Mouse (Mus musculus) heart, embryonic 14.5 days (tissue): Measurements from ENCODE around the gene Rps11. TPM values are rescaled to one million over a fixed set of nuclear protein-coding genes. Genes with fewer than 3 reads are reported as not detected.

Experiments
- ATAC-seq: fragments of 200-750 bp; cut with Nextera tagmentation; 2 replicates; pipeline ENCODE4 v1.8.0; 2017; ENCODE audit warnings: low read depth, moderate TSS enrichment; ENCODE audit not compliant: insufficient number of reproducible peaks, insufficient read depth, low FRiP score
- H3K27ac ChIP-seq, 2 experiments: fragments of 200-500 bp in 1 of 2; fragments of 300-500 bp in 1 of 2; sonication (generic) in 1 of 2; replicated peaks in 1 of 2; 2 replicates each; pipeline ENCODE4 v1.5.1; 2012 to 2014; ENCODE audit warnings: low read depth in 2 of 2, low read length in 2 of 2, control low read depth in 1 of 2, mild to moderate bottlenecking in 1 of 2, mixed read lengths in 1 of 2; ENCODE audit not compliant: control insufficient read depth in 1 of 2, insufficient read depth in 1 of 2
- H3K27me3 ChIP-seq: fragments of 300-500 bp; sonication (generic); 2 replicates; pipeline ENCODE4 v1.6.1; 2014; ENCODE audit warnings: mild to moderate bottlenecking, low read length, control low read depth; ENCODE audit not compliant: control insufficient read depth, insufficient read depth
- H3K36me3 ChIP-seq: fragments of 300-500 bp; sonication (generic); 2 replicates; pipeline ENCODE4 v1.6.1; 2014; ENCODE audit warnings: mild to moderate bottlenecking, control low read depth, low read length, mixed read lengths; ENCODE audit not compliant: control insufficient read depth, insufficient read depth
- H3K4me1 ChIP-seq, 2 experiments: fragments of 200-500 bp in 1 of 2; fragments of 300-500 bp in 1 of 2; sonication (generic) in 1 of 2; 2 replicates each; pipeline ENCODE4 v1.6.1; 2012 to 2014; ENCODE audit warnings: low read length in 2 of 2, control low read depth in 1 of 2, mixed read lengths in 1 of 2; ENCODE audit not compliant: control insufficient read depth in 2 of 2, insufficient read depth in 2 of 2
- H3K4me2 ChIP-seq: fragments of 300-500 bp; sonication (generic); 2 replicates; pipeline ENCODE4 v1.6.1; 2014; ENCODE audit warnings: mild to moderate bottlenecking, low read length
- H3K4me3 ChIP-seq, 2 experiments: fragments of 200-500 bp in 1 of 2; fragments of 300-500 bp in 1 of 2; sonication (generic) in 1 of 2; 2 replicates each; pipeline ENCODE4 v1.5.1; 2012 to 2014; ENCODE audit warnings: low read length in 2 of 2, mild to moderate bottlenecking in 2 of 2, control low read depth in 1 of 2, low read depth in 1 of 2, moderate library complexity in 1 of 2; ENCODE audit not compliant: control insufficient read depth in 1 of 2, insufficient read depth in 1 of 2
- H3K9ac ChIP-seq: fragments of 300-500 bp; sonication (generic); 2 replicates; pipeline ENCODE4 v1.6.1; 2014; ENCODE audit warnings: mild to moderate bottlenecking, low read length
- H3K9me3 ChIP-seq: fragments of 300-500 bp; sonication (generic); 2 replicates; pipeline ENCODE4 v1.6.1; 2016; ENCODE audit warnings: low read length, control low read depth; ENCODE audit not compliant: control insufficient read depth
- WGBS: fragments of 180-500 bp; shearing (Covaris S2); extraction: QIAGEN DNeasy Blood & Tissue Kit; methylation state at CpG from one replicate; pipeline ENCODE4 v1.1.7; 2014; 5-methylcytosine and 5-hydroxymethylcytosine counted together
- polyA plus RNA-seq: library from polyadenylated mRNA; unstranded; fragments of >200 nt; fragmentation: Nextera tagmentation; extraction: Ambion mirVana; gene quantifications from 2 replicates; pipeline ENCODE4 v1.2.1, GENCODE M21; 2014

Gene Rps11
- polyA plus RNA-seq, 1 experiment from 2014 or later: 1,103 TPM

- Histone ChIP-seq H3K4me3 (peak within 1 kb of the TSS; percentile 60 to 79), H3K4me1 (peaks cover 0 to 8% of the 10 kb centered on the region in 2 experiments; a peak in 2 of 4 replicates), H3K9me3 (no peaks in the 10 kb centered on the region), H3K36me3 (no peaks in the 10 kb centered on the region), H3K4me2 (peak within 1 kb of the TSS; percentile 79), H3K9ac (peak within 1 kb of the TSS; percentile 75), H3K27ac (no peak within 1 kb of the TSS), H3K27me3 (peaks cover 6% of the 10 kb centered on the region; the same call in 1 of the 2 replicates)
- peak; percentile 64 for ATAC-seq
- WGBS: 2% methylated on average over 29 of the region's 29 CpGs
Observed at GRCm38 (mm10) chr7:45135993-45136567, 11.8 kb upstream of the Rps11 start, which contains the start of the genes Gm45713 and Flt3l. Gene Gm45713, minus strand, starts transcription at chr7:45136231. Gene Flt3l, minus strand, starts transcription at chr7:45136432.

DNA sequence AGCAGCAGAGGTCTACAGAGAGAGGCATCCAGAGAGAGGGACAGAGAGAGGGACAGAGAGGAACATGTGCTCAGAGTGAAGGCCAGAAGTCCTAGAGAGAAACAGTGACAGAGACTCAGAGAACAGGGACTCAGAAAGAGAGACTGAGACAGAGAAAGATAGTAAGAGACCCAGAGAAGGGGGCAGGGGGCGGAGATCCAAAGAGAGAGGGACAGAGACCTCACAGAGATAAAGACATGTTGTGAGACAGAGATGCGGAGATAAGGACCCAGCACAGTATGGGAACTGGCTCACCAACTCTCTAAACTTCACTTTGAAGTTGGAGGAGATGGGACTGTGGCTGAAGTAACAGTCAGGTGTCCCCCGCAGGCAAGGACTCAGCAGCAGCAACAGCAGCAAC, 11.1 kb upstream of the Rps11 start:
- Histone ChIP-seq H3K4me1 (peaks cover 0 to 8% of the 10 kb centered on the region in 2 experiments; a peak in 2 of 4 replicates), H3K36me3 (no peaks in the 10 kb centered on the region), H3K27me3 (peaks cover 6% of the 10 kb centered on the region; the same call in 1 of the 2 replicates), H3K27ac (no peak overlapping the region), H3K4me2 (peak overlapping the region; percentile 79), H3K4me3 (peak overlapping the region in 1 of 2 experiments; percentile 60; a peak in 1 of 4 replicates), H3K9me3 (no peaks in the 10 kb centered on the region), H3K9ac (no peak overlapping the region)
- WGBS: 59% methylated on average over 3 of the region's 3 CpGs
- ATAC-seq: no peak

- H3K36me3 ChIP-seq: no peaks in the 10 kb centered on the region
- H3K27me3 ChIP-seq: peaks cover 6% of the 10 kb centered on the region; the same call in 1 of the 2 replicates
- no peak overlapping the region for H3K27ac ChIP-seq
- peak; percentile 38; the same call in 1 of the 2 replicates for ATAC-seq
- H3K9me3 ChIP-seq: no peaks in the 10 kb centered on the region
- H3K4me2 ChIP-seq: no peak overlapping the region
- no peak overlapping the region for H3K4me3 ChIP-seq
- H3K9ac ChIP-seq: no peak overlapping the region
- H3K4me1 ChIP-seq: peaks cover 2 to 12% of the 10 kb centered on the region in 2 experiments; a peak in 3 of 4 replicates
- 14% methylated on average over 12 of the region's 12 CpGs for WGBS
Observed at GRCm38 (mm10) chr7:45134544-45135026, 10.3 kb upstream of the Rps11 start.

DNA sequence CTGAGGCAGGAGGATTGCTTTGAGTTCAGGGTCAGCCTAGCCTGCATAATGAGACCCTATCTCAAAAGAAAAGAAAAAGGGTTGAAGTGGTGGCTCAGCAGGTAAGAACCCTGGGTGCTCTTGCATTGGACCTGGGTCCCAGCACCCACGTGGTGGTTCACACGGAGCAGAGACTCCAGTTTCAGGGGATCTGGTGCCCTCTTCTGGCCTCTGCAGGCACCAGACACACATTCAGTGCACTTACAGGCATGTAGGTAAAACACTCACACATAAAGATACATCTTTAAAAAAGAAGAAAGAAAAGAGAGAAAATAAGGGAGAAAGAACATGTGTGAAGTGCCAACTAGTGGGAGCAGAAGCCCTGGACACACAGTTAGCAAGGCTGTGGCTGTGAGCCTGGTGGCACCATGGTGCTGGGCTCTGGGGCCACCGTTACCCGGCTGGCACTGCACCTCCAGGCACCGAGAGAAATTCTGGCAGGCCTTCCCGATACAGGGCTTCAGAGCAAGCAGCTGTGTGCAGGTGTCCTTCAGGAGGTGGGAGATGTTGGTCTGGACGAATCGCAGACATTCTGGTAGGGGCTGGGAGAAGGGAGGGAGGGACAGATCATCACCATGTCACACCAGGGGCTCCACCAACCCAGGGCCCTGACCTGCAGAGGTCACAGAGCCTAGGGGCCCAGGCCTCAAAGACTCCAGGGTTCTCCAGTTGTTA, 9.4 kb upstream of the Rps11 start:
- H3K27me3 ChIP-seq: peaks cover 6% of the 10 kb centered on the region; the same call in 1 of the 2 replicates
- ATAC-seq: no peak
- no peak overlapping the region for H3K4me3 ChIP-seq
- WGBS: 74% methylated on average over 8 of the region's 8 CpGs
- no peaks in the 10 kb centered on the region for H3K9me3 ChIP-seq
- no peak overlapping the region for H3K4me2 ChIP-seq
- H3K27ac ChIP-seq: no peak overlapping the region
- H3K9ac ChIP-seq: no peak overlapping the region
- H3K4me1 ChIP-seq: peaks cover 5 to 16% of the 10 kb centered on the region in 2 experiments; a peak in 3 of 4 replicates
- no peaks in the 10 kb centered on the region for H3K36me3 ChIP-seq

- no peak for ATAC-seq
- peaks cover 6% of the 10 kb centered on the region; the same call in 1 of the 2 replicates for H3K27me3 ChIP-seq
- H3K9me3 ChIP-seq: no peaks in the 10 kb centered on the region
- peaks cover 7% of the 10 kb centered on the region for H3K36me3 ChIP-seq
- peaks cover 11 to 23% of the 10 kb centered on the region in 2 experiments for H3K4me1 ChIP-seq
- no peak overlapping the region for H3K27ac ChIP-seq
- WGBS: 65% methylated on average over 10 of the region's 11 CpGs
- H3K4me2 ChIP-seq: no peak overlapping the region
- peak overlapping the region; percentile 22 for H3K9ac ChIP-seq
- H3K4me3 ChIP-seq: no peak overlapping the region
Observed at GRCm38 (mm10) chr7:45131850-45132249, 7.6 kb upstream of the Rps11 start.

DNA sequence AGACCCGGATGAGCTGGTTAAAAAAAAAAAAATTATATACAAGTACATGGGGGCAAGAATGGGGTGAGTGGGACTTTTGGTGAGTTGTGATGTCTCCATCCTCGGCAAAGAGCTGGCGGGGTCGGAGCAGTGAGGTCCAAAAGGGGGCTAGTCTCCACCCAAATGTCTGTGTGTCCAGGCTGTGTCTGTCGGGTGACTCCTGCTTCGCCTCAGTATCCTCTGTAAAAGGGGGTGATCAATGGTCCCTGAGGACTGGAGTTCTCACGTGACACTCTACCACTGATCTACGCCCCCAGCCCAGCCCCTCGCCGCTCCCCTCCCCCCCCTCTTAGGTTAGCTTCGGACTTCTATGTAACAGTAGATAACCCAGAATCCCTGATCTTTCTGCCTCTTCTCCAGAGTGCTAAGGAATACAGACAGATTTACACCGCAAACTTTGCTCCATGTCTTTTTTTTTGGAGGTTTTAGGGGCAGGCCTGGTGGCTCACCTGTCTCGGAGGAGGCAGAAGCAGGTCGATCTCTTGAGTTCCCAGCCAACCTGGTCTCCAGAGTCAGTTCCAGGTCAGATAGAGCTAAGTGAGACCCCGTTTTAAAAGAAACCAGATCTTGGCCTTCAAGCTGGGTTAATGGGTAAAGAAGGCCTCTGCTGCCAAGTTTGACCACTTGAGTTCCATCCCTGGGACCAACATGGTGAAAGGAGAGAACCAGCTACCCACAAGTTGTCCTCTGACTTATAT, 5.7 kb upstream of the Rps11 start:
- Histone ChIP-seq H3K9ac (peak overlapping the region; percentile 82; the same call in 1 of the 2 replicates), H3K27ac (peak overlapping the region in 1 of 2 experiments; percentile 92; a peak in 1 of 4 replicates), H3K4me1 (peaks cover 18 to 23% of the 10 kb centered on the region in 2 experiments), H3K4me3 (peak overlapping the region in 1 of 2 experiments; percentile 65; a peak in 1 of 4 replicates), H3K4me2 (peak overlapping the region; percentile 70), H3K36me3 (peaks cover 26% of the 10 kb centered on the region), H3K9me3 (no peaks in the 10 kb centered on the region), H3K27me3 (no peaks in the 10 kb centered on the region)
- ATAC-seq: no peak
- WGBS: 54% methylated on average over 15 of the region's 15 CpGs

DNA sequence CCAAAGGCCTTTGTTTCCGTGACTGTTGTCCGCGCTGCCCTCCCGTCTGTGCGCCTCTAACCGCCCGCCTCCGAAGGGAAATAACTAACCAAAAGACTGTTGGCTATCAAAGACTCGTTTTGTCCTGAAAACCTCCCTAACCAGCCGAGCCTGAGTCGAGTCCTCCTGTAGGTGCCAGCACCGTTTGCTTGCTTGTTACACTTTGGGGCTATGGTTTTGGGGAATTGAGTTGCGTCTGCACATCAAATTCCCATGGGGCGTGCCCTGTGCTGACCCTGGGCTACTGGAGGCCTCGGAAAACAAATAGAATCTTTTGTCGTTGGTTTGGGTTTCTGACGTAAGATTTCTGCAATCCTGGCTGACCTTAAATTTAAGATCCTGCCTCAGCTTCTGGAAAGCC, 5.1 kb upstream of the Rps11 start:
- Histone ChIP-seq H3K27ac (peak overlapping the region; percentile 92 to 95), H3K36me3 (peaks cover 29% of the 10 kb centered on the region), H3K9ac (peak overlapping the region; percentile 82), H3K27me3 (no peaks in the 10 kb centered on the region), H3K4me1 (peaks cover 20 to 25% of the 10 kb centered on the region in 2 experiments), H3K4me2 (peak overlapping the region; percentile 70), H3K9me3 (no peaks in the 10 kb centered on the region), H3K4me3 (peak overlapping the region; percentile 65 to 87)
- WGBS: 1% methylated on average over 17 of the region's 17 CpGs
- peak; percentile 0; the same call in 1 of the 2 replicates for ATAC-seq
